Mouse (Mus musculus): Measurements from ENCODE around the gene Amacr.
A peak's percentile ranks its signal among the peaks of the same experiment; 100 is the strongest.

Amacr gene

DNA sequence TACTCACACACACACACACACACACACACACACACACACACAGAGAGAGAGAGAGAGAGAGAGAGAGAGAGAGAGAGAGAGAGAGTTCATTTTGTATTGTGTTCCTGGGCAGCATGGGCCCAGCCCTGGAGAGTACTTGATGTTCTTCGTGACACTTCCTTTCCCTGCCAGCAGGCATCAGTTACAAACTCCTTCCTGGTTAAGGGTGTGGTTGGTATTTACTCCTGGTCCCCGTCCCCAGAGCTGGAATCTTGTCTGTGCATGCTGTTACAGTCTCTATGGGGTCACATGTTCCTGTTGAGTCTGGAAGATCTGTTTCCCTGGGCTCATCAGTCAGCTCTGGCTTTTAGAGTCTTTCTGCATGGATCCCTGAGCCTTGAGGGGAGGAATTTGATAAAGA, 8.9 kb downstream of the Amacr start:
- no peak for DNase-seq (ENCODE audit: low spot score)

DNA sequence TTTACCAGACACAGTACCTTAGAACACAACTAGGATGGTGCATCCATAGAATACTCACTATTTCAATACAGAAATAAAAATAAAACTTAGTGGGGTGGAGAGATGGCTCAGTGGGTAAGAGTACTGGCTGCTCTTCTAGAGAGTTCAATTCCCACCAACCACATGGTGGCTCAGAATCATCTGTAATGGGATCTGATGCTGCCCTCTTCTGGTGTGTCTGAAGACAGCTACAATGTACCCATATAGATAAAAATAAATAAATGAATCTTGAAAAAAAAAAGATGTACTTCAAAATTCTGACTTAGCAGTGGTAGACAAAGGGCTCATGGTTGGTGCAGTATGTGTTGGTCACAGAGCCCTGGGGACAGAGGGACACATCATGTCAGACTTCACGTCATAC, 10.0 kb downstream of the Amacr start:
- no peak for DNase-seq (ENCODE audit: low spot score)

DNA sequence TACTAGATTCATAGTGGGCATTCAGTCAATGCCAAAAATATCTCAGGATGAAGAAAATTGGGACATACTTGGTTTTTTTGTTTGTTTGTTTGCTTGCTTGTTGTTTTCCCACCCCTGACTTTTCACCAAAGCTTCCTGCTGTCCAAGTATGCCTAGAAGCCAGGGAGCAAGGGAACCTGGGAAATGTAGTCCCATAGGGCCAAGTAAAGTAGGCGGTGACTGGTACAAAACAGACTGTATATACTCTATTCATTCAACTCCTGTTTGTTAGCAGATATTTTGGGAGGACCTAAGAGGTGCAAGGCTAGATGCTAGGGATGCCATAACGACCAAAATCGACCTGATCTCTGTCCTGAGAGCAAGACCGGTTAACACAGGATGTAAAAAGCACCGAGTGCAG, 18.3 kb downstream of the Amacr start:
- DNase-seq (ENCODE audit: low spot score): peak; percentile 9

DNA sequence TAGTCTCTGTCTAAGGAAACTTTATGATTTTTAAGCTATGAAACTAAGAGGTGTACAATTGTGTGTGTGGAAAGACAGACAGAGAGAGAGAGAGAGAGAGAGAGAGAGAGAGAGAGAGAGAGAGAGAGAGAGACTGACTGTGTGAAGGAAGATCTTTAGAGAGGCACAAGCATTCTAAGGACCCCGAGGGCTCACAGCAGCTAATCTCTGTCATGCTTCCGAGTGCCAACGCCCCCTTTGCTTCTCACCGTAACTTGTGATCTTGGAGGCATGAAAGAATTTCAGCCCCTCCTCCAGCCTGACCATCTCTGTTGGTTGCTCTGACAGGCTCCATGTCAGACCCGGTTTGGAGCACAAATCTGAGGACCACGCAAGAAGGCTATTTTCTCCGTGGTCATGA, 18.9 kb downstream of the Amacr start, which contains the start of gene Slc45a2:
Gene Slc45a2, plus strand, starts transcription at position 301 of the 400 bp plus-strand sequence.
- no peak for DNase-seq (ENCODE audit: low spot score)

DNA sequence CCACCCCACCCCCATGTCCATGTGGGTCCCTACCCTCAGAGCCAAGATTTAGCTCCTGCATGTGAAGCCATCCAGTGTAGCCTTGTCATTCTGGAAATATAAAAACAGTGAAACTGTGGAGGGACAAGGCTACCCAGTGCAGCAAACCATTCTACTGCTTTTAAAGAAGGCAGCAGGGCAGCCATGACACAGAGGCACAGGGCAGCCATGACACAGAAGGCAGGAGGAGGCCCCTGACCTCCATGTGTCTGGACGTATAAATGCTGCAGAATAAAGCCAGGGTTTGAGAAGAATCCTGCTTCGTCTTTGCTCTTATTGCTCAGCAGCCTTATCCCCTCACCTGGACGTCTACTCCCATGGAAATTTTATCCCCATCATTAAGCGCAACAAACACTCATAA, 22.2 kb downstream of the Amacr start:
- DNase-seq (ENCODE audit: low spot score): no peak

DNA sequence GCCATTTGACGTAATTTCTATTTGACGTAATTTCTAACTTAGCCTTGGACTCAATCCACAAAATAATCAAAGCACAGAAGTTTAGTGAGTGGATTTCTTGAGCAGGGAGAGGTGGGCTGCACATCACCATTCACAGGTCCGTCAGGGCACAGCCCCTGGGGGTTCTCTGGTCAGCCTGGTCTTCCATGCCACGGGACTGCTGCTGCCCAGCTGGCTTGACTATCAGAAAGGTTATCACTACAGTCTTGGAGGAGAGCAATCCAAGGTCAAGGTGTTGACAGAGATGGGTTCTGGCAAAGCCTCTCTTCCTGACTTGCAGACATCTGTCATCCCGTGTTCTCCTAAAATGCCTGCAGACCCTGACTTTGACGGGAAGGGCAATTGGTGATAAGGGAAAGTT, 23.1 kb downstream of the Amacr start:
- no peak for DNase-seq (ENCODE audit: low spot score)

DNA sequence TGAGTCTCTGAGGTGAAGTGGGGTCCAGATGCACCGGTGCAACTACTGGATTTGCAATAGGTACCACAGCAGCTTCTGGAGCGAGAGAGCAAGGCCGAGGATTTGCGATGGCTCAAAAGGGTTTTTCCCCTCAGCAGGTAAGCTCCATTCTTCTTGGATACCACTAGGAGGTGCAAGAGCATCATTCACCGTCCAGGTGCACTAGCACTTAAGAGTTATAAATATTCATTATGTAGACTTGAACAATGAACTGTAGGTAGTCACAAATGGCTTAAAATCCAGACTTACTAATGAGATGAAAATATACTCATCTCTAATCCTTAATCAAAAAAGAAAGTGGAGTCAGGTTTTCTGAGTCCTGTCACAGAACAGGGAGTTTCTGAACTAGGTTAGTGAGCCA, 27.2 kb downstream of the Amacr start:
- peak; percentile 37 for DNase-seq (ENCODE audit: low spot score)

DNA sequence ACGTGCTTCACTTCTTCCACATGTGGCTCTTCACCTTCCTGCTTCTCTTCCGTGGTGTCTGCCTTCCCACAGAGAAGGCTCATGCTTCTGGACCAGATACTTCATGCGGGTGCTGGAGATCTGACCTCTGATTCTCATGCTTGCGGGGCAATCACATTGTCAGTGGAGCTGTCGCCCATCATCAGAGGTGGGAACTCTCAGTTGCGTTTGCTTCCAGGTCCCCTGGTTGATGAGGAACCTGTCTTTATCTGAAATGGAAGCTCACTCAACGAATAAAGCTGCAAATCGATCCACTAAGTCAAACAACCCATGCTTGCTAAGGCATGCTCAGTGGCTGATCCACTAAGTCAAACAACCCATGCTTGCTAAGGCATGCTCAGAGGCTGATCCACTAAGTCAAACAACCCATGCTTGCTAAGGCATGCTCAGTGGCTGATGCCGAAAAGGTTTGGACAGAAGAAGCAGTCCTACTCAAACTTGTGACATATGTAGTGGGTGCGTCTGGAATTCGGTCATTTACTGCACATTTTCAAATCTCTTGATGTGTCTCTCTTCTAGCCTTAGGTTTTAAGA, 29.5 kb downstream of the Amacr start:
- no peak for DNase-seq (ENCODE audit: low spot score)

DNA sequence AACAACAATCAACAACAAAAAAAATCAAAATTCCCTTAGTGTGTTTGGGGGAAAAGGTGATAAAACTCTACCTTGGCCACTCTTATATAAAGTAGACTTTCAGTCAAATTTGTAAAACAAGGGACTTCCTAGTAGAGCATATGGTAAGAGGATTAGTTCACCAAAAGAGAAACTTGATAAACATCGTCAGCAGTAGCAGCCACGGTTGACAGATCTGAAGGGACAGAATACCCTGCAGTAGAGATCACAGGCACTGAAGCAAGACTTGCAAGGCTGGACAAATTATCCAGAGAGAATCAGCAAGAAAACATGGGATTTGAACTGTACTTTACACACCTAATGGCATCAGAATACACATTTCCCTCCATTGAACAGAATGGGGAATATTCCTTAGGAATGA, 33.4 kb downstream of the Amacr start:
- DNase-seq (ENCODE audit: low spot score): no peak

DNA sequence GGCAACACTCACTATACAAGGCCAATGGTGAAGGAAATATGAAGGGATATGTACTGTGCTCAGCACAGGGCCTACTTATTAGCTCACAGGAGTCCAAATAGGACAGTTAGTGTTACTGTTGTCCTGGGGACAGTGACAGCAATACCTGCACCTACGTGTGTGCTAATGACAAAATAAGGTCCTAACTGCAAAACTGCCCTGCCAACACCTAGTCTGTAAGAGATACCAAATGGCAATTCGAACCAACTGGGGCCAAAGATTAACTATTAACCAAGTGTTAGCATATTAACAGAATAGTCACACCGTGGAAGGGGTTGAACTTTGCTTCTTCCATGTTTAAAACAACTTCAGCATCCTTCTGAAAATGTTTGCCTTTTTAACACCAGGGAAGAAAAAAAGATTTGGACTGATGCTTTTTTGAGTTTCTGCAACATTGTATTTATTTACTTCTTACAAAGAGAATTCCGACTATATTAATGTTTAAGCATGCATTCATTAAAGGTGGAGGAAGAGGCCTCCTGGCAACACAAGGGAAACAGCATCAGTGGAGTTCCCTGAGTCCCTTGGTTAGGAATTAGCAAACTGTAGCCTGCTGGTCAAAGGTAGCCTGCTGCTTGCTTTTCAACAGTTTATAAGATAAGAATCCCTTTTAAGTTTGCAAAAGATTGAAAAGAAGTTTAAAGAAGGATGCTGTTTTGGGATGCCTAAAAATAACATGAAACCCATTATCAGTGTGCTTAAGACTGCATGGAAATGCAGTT, 45.4 kb downstream of the Amacr start:
- DNase-seq (ENCODE audit: low spot score): no peak

DNA sequence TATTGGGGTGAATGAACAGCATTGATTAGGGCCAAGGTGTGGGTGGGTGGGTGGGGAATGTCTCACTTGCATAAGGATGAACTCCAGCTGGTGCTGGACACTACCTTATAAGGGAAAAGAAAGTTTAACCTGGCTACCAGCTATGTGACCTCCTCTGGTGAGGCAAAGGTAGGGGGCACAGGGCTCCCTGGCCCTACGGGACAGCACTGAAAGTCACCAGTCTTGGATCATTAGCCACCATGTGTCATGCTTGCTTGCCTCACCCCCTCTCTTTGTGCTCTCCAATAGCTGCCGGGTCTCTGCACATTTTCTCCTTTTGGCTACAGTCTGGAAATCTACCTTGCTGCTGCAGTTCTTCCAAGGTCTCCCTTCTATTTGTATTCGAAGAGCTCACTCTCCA, 48.6 kb downstream of the Amacr start:
- no peak for DNase-seq (ENCODE audit: low spot score)

DNA sequence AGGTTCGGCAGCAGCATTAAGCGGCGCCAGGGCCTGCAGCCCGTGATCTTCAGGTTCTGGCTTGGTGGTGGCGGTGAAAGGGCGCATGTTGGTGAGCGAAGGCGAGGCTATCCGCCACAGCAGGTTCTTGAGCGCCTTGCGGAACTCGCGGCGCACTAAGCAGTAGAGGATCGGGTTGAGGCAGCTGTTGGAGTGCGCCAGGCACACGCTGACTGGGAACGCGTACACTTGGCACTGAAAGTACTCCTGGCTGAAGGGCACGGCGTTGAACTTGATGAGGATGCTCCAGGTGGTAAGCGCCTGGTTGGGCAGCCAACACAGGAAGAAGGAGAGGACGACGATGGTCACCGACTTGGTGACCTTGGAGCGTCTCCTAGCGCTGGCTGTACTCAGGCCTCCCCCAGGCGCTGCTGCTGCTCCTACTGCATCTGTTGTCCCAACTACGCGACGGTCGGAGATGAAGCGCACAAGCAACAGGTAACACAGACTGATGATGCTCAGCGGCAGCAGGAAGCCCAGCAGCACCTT, 54.5 kb downstream of the Amacr start:
- peak; percentile 26 for DNase-seq (ENCODE audit: low spot score)

DNA sequence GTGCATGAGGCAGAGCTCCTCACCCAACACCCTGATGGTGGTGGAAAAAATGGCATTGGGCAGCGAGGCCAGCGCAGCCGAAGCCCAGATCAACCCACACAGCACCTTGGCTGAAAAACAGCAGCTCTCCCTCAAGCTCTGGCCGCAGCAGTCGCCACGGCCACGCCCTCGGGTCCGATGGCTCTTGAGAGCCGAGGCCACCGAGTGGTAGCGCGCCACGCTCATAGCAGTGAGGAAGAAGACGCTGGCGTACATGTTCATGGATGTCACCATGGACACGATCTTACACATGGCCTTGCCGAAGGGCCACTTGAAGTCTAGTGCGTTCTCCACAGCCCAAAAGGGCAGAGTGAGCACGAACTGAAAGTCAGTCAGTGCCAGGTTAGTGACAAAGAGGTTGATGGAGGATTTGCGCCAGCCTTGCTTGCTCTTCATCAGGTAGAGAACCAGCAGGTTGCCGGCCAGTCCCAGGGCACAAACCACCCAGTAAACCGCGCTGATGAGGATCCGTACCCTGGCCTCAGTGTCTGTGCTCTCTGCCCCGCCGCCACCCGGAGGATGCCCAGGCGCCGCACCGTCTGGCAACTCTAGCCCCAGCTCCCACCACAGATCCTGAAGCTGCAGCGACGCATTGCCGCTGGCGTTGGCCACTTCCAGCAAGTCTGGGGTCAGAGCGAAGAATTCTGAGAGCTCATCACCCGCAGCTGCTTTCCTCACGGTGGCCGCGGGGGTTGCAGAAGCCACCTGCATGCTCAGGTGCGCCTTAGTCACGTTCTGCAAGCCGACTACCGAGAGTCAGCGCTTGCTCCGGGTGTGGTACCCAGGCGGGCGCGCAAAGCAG, 55.2 kb downstream of the Amacr start:
- DNase-seq (ENCODE audit: low spot score): peak; percentile 35

DNA sequence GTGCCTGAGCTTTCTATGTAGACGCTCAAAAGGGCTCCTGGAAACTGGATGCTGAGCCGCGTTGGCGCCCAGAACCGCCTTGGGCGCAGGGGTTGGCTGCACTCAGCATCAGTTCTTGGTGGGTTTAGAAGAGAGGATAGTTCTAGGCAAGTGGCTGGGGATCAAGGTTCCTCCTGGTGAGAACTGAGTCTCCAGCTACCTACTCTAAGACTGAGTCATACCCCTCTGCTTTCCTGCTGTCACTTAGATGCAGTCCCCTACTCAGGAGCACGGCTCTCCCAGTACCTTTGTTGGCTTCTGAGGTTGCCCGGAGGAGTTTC, 55.8 kb downstream of the Amacr start:
- peak; percentile 35 for DNase-seq (ENCODE audit: low spot score)

DNA sequence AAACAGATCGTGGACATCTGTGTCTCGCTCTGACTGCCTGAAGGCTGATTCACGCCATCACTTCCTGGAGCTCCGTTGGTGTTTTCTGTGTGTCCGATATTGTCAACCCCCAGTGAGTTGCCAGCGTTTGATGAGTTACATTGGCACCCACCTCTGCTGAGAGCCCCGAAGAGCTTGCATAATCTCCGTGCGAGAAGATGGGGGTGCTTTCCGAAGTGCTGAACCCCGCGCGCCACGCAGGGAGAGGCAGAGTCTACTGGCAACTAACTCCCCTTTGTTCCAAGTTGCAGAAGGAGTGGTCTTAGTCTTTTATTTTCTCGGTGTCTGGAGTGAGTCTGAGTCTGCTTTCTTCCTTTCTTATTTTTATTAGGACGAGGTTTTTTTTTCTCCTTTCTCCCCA, 56.2 kb downstream of the Amacr start, which contains the start of gene Rxfp3:
Gene Rxfp3, minus strand, starts transcription at position 281 of the 400 bp plus-strand sequence.
- DNase-seq (ENCODE audit: low spot score): no peak

DNA sequence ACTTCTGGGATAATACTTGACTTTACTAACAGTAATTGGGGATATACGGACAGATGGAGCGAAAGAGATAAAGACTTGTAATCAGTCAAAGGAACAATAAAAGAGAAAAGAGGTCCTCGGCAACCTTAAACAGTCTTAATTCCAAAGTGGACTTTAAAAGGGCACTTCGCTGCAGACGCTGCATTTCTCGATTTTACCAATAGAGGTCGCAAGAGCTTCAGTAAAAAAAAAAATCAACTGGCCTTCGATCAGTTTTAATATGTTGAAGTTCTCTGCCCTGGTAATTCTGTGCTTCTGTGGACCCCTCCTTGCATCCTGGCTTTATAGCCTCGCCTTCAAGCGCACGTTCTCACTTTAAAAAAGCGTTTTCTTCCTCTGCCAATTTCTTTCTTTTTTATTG, 56.9 kb downstream of the Amacr start:
- DNase-seq (ENCODE audit: low spot score): peak; percentile 88

DNA sequence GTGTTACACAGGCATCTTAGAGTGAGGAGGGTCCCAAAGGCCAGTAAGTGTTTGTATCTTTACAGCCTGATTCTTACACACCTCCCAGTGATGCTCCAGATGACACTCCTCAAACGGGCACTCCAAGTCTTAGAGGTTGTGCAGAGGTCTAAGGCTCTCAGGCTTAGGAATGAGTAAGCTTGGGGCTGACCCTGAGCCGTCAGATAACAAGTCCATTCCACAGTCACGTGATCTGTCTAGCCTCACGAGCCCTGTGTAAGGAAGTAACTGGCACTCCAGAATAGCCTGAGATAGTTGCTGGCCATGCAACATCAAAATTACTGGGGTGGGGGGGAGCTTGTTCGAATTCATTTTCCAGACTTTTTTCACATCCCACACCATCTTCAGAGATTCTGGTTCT, 58.5 kb downstream of the Amacr start:
- DNase-seq (ENCODE audit: low spot score): no peak

DNA sequence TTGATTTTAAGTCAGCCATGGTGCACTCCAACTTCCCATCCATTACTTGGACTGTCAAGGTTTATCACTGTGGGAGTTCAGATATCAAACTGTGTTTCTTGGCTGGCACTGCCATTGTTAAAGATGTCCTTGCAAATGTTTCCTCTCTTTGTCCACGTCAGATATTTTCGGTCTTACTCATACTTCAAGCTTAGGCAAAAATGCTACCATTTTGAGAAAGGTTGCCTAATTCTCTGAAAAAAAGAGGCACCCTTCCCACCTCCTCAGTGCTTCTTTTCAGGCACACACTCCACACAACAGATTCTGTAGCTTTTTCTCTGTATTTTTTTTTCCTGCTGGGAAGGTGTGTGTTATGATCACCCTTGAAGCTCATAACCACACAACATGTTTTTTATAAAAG, 59.7 kb downstream of the Amacr start:
- no peak for DNase-seq (ENCODE audit: low spot score)

DNA sequence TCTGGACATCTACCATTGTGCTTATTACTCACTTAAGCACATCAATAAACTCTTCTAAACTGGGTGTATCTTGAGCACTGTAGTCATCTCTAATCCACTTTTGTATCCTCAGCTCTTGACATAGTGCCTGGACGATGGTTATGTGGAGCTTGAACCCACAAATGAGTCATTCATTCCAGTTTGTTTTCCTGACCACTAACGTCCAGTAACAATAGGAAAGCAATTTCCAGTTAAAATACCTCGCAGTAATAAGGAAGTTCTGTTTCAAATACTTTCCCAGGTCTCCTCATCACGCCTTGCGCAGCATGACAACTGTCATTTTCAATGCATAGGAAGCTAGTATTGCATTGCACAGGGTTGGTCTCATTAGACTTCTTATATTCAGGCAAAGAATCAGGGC, 61.3 kb downstream of the Amacr start:
- no peak for DNase-seq (ENCODE audit: low spot score)

All from retina, embryonic 14.5 days (tissue).